In the genomic region with DNA sequence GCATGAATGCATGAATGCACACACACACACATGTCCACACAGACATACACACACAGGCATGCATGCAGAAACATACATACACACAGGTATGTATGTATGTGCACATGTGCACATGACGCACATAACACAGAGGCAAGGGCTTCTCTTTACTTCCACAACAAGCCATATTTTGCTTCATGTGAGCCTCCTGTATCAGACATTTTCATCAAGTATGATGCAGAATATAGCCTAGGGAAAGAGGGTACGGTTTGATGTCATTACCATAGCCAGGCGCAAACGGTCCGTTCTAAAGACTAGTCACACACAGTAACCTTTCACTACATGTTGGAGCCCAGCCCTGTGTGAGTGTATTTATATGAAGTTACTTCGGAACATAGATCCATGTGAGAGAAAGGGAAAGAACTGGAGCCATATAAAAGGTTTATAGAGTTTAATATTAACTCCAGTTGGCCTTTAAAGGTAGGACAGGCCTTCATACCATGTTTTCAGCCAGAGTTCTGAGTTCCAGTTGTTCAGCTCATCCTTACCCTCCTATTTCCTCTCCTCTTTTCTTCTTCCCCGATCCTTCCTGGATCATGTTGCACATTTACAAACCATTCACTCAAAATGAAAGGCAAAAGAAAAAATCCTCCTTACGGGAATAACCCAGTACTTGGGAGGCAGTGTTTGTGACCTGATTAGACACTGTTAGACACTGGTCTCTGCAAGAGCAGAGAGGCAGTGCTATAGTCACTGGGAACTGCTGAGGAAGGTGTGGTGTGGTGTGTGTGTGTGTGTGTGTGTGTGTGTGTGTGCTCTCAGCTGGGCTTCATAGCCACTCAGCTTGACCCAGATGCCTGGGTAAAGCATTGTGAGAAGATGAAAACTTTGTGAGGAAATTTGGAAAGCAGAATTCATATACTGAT, we compare ENCODE assay signal across 11 mouse cellular contexts.
A peak's percentile ranks its signal among the peaks of the same experiment; 100 is the strongest.
DNase-seq lines count a peak whose midpoint lies in the region; ATAC-seq and TF ChIP-seq lines count a peak whose summit lies in the region.
"Had no signal": no experiment of that assay in that cellular context is flagged by ENCODE, and none has a peak within 500 bp of the region (broad histone marks: within the 10 kb centered on the region; RNA-seq: fewer than 3 reads in every experiment).

No protein-coding gene starts in this region.

- no peaks in the 10 kb centered on the region for H3K9me3 ChIP-seq in hindbrain, postnatal 0 days (ENCODE audit: low read length)
- H3K9me3 ChIP-seq in hindbrain, embryonic 12.5 days (replicated peaks) = no peaks in the 10 kb centered on the region
- H3K9me3 ChIP-seq in neural tube, embryonic 13.5 days = no peaks in the 10 kb centered on the region
- H3K9me3 ChIP-seq: embryonic facial prominence, embryonic 10.5 days had no signal

- no peak for ATAC-seq in hindbrain, postnatal 0 days
- ATAC-seq in hindbrain, embryonic 12.5 days (ENCODE audit: low FRiP score) = no peak
- ATAC-seq in neural tube, embryonic 13.5 days (ENCODE audit: low read depth) = no peak
- ATAC-seq: intestine, embryonic 16.5 days had no signal

- no peak for TF ChIP-seq POLR2A in brain, embryonic 14.5 days (IDR thresholded peaks at IDR 0.05; ENCODE audit: borderline replicate concordance, extremely low read depth, insufficient read depth, insufficient read length, poor library complexity, severe bottlenecking)

- no peak overlapping the region for H3K9ac ChIP-seq in hindbrain, postnatal 0 days (replicated peaks; ENCODE audit: low read length)
- H3K9ac ChIP-seq in hindbrain, embryonic 12.5 days = no peak overlapping the region
- no peak overlapping the region for H3K9ac ChIP-seq in neural tube, embryonic 13.5 days

- H3K4me1 ChIP-seq in hindbrain, postnatal 0 days (ENCODE audit: insufficient read depth, low read length) = peaks cover 7% of the 10 kb centered on the region; the same call in 1 of the 2 replicates
- 0 out of 2 replicates have a peak, but pooled peaks cover 6% of the 10 kb centered on the region for H3K4me1 ChIP-seq in hindbrain, embryonic 12.5 days
- peaks cover 28% of the 10 kb centered on the region for H3K4me1 ChIP-seq in neural tube, embryonic 13.5 days (replicated peaks)

- WGBS in hindbrain, postnatal 0 days = 66% methylated on average over 8 of the region's 8 CpGs
- WGBS in hindbrain, embryonic 12.5 days = 81% methylated on average over 8 of the region's 8 CpGs
- 67% methylated on average over 8 of the region's 8 CpGs for WGBS in neural tube, embryonic 13.5 days

- no peaks in the 10 kb centered on the region for H3K27me3 ChIP-seq in hindbrain, postnatal 0 days (ENCODE audit: insufficient read depth, low read length)
- H3K27me3 ChIP-seq in hindbrain, embryonic 12.5 days = no peaks in the 10 kb centered on the region
- H3K27me3 ChIP-seq in neural tube, embryonic 13.5 days = no peaks in the 10 kb centered on the region

- no peak for TF ChIP-seq CTCF in hindbrain, postnatal 0 days (IDR thresholded peaks at IDR 0.05; ENCODE audit: low read depth)
- TF ChIP-seq CTCF in brain, embryonic 14.5 days (IDR thresholded peaks at IDR 0.05; ENCODE audit: borderline replicate concordance, extremely low read depth, insufficient read depth, insufficient read length) = no peak

- no peak overlapping the region for H3K4me3 ChIP-seq in hindbrain, postnatal 0 days (ENCODE audit: low read length)
- H3K4me3 ChIP-seq in hindbrain, embryonic 12.5 days = no peak overlapping the region
- H3K4me3 ChIP-seq in neural tube, embryonic 13.5 days = no peak overlapping the region
- H3K4me3 ChIP-seq: embryonic facial prominence, embryonic 10.5 days had no signal

- H3K4me2 ChIP-seq in hindbrain, postnatal 0 days (ENCODE audit: low read depth, low read length) = 0 out of 2 replicates have a peak overlapping the region, but pooled peaks have one; percentile 6
- H3K4me2 ChIP-seq in hindbrain, embryonic 12.5 days (replicated peaks) = no peak overlapping the region
- H3K4me2 ChIP-seq in neural tube, embryonic 13.5 days = no peak overlapping the region

- H3K27ac ChIP-seq in hindbrain, postnatal 0 days = peak overlapping the region; percentile 41; the same call in 1 of the 2 replicates
- no peak overlapping the region for H3K27ac ChIP-seq in hindbrain, embryonic 12.5 days
- peak overlapping the region; percentile 75 for H3K27ac ChIP-seq in neural tube, embryonic 13.5 days (replicated peaks)
- H3K27ac ChIP-seq: embryonic facial prominence, embryonic 10.5 days had no signal

- no peaks in the 10 kb centered on the region for H3K36me3 ChIP-seq in hindbrain, postnatal 0 days (ENCODE audit: insufficient read depth, low read length)
- no peaks in the 10 kb centered on the region for H3K36me3 ChIP-seq in hindbrain, embryonic 12.5 days
- no peaks in the 10 kb centered on the region for H3K36me3 ChIP-seq in neural tube, embryonic 13.5 days
- H3K36me3 ChIP-seq: embryonic facial prominence, embryonic 10.5 days had no signal

- DNase-seq in hindbrain, postnatal 0 days (ENCODE audit: low spot score) = no peak
- peak; percentile 66 for DNase-seq in brain, embryonic 14.5 days (ENCODE audit: low read depth)
- DNase-seq in cerebellum, postnatal 36 days = peak; percentile 28 to 53
- no peak for DNase-seq in adrenal gland, postnatal 4 days (ENCODE audit: low spot score in 2 of 2)
- DNase-seq in heart, adult 9 months (ENCODE audit: low spot score in 2 of 2) = no peak
- DNase-seq: kidney, postnatal 25 days; liver had no signal

Comparison
In these comparisons a context has a peak if more than half of its experiments do, and no peak if none do; other contexts are left out.
1. DNase-seq: peak in brain, embryonic 14.5 days (single experiment) and cerebellum, postnatal 36 days (2 of 2); none in hindbrain, postnatal 0 days (single experiment), adrenal gland, postnatal 4 days (0 of 2) and heart, adult 9 months (0 of 2).